Mouse (Mus musculus): ENCODE measurements around the gene Ttc7b. TPM values are rescaled to one million over a fixed set of nuclear protein-coding genes. Genes with fewer than 3 reads are reported as not detected.

Gene Ttc7b
- total and polyA plus RNA-seq, 3 experiments = 11.7 to 23.7 TPM; not detected in 1

GRCm38 (mm10) chr12:100447161-100447560, 73.5 kb downstream of the Ttc7b start:
- no peak for TF ChIP-seq ETS1 (IDR thresholded peaks at IDR 0.05; ENCODE audit: low read depth, low read length)
- TF ChIP-seq NELFE (IDR thresholded peaks at IDR 0.05; ENCODE audit: low read depth, low read length) = no peak

GRCm38 (mm10) chr12:100445686-100446085, 74.9 kb downstream of the Ttc7b start:
- H3K4me3 ChIP-seq (ENCODE audit: control insufficient read depth in 1 of 2, insufficient read depth in 1 of 2, low read depth in 2 of 2, low read length in 2 of 2) = no peak overlapping the region
- no peaks in the 10 kb centered on the region for H3K79me2 ChIP-seq (ENCODE audit: control insufficient read depth, insufficient read depth, low read length, poor library complexity)
- H3K27ac ChIP-seq (ENCODE audit: control insufficient read depth, low read depth, low read length) = no peak overlapping the region
- no peak overlapping the region for H3K9ac ChIP-seq (ENCODE audit: control insufficient read depth, low read depth, low read length, poor library complexity, severe bottlenecking)
- no peak for TF ChIP-seq JUND (IDR thresholded peaks at IDR 0.05; ENCODE audit: low read depth, low read length)
- H3K27me3 ChIP-seq (ENCODE audit: control insufficient read depth in 1 of 2, insufficient read depth in 2 of 2, low read length in 2 of 2) = no peaks in the 10 kb centered on the region
- H3K36me3 ChIP-seq (ENCODE audit: control insufficient read depth in 1 of 2, insufficient read depth in 2 of 2, low read length in 2 of 2) = no peaks in the 10 kb centered on the region; a peak in 1 of 4 replicates
- DNase-seq (ENCODE audit: low read depth, low spot score) = no peak
- no peaks in the 10 kb centered on the region for H3K9me3 ChIP-seq (replicated peaks; ENCODE audit: insufficient read depth, low read length)
- H3K4me1 ChIP-seq (ENCODE audit: control insufficient read depth in 1 of 2, insufficient read depth in 2 of 2, low read length in 2 of 2) = no peaks in the 10 kb centered on the region

More at GRCm38 (mm10) chr12:100447161-100447560, 73.5 kb downstream of the Ttc7b start:
- Histone ChIP-seq H3K9ac (ENCODE audit: control insufficient read depth, low read depth, low read length, poor library complexity, severe bottlenecking) (no peak overlapping the region), H3K9me3 (replicated peaks; ENCODE audit: insufficient read depth, low read length) (no peaks in the 10 kb centered on the region), H3K79me2 (ENCODE audit: control insufficient read depth, insufficient read depth, low read length, poor library complexity) (no peaks in the 10 kb centered on the region), H3K4me3 (ENCODE audit: control insufficient read depth in 1 of 2, insufficient read depth in 1 of 2, low read depth in 2 of 2, low read length in 2 of 2) (no peak overlapping the region), H3K27ac (ENCODE audit: control insufficient read depth, low read depth, low read length) (no peak overlapping the region), H3K36me3 (ENCODE audit: control insufficient read depth in 1 of 2, insufficient read depth in 2 of 2, low read length in 2 of 2) (no peaks in the 10 kb centered on the region; a peak in 1 of 4 replicates), H3K27me3 (ENCODE audit: control insufficient read depth in 1 of 2, insufficient read depth in 2 of 2, low read length in 2 of 2) (no peaks in the 10 kb centered on the region), H3K4me1 (ENCODE audit: control insufficient read depth in 1 of 2, insufficient read depth in 2 of 2, low read length in 2 of 2) (no peaks in the 10 kb centered on the region)
- DNase-seq (ENCODE audit: low read depth, low spot score) = no peak

GRCm38 (mm10) chr12:100445271-100445670, 75.4 kb downstream of the Ttc7b start:
- H3K4me3 ChIP-seq (ENCODE audit: control insufficient read depth in 1 of 2, insufficient read depth in 1 of 2, low read depth in 2 of 2, low read length in 2 of 2) = no peak overlapping the region
- no peak overlapping the region for H3K27ac ChIP-seq (ENCODE audit: control insufficient read depth, low read depth, low read length)
- TF ChIP-seq HCFC1 (IDR thresholded peaks at IDR 0.05; ENCODE audit: low read depth, low read length) (no peak), E2F4 (IDR thresholded peaks at IDR 0.05; ENCODE audit: borderline replicate concordance, low read depth, low read length) (no peak), SIN3A (IDR thresholded peaks at IDR 0.05; ENCODE audit: low read length) (no peak), ZNF384 (IDR thresholded peaks at IDR 0.05; ENCODE audit: low read depth, low read length) (no peak), SMC3 (IDR thresholded peaks at IDR 0.05; ENCODE audit: low read depth, low read length) (no peak), GABPA (IDR thresholded peaks at IDR 0.05; ENCODE audit: low read depth, low read length) (no peak), CTCF (IDR thresholded peaks at IDR 0.05 in 2 of 3, conservative IDR thresholded peaks at IDR 0.05 in 1 of 3; ENCODE audit: control insufficient read depth in 1 of 3, insufficient read depth in 1 of 3, low read depth in 2 of 3, low read length in 3 of 3, poor library complexity in 1 of 3, severe bottlenecking in 1 of 3) (no peak), UBTF (IDR thresholded peaks at IDR 0.05; ENCODE audit: borderline replicate concordance, insufficient read depth, low read depth, low read length) (no peak), RCOR1 (IDR thresholded peaks at IDR 0.05; ENCODE audit: low read depth, low read length) (no peak), CHD1 (IDR thresholded peaks at IDR 0.05; ENCODE audit: low read depth, low read length) (no peak), NELFE (IDR thresholded peaks at IDR 0.05; ENCODE audit: low read depth, low read length) (no peak)
- no peak for DNase-seq (ENCODE audit: low read depth, low spot score)
- no peaks in the 10 kb centered on the region for H3K79me2 ChIP-seq (ENCODE audit: control insufficient read depth, insufficient read depth, low read length, poor library complexity)
- H3K9ac ChIP-seq (ENCODE audit: control insufficient read depth, low read depth, low read length, poor library complexity, severe bottlenecking) = no peak overlapping the region
- H3K9me3 ChIP-seq (replicated peaks; ENCODE audit: insufficient read depth, low read length) = no peaks in the 10 kb centered on the region
- H3K4me1 ChIP-seq (ENCODE audit: control insufficient read depth in 1 of 2, insufficient read depth in 2 of 2, low read length in 2 of 2) = no peaks in the 10 kb centered on the region
- H3K36me3 ChIP-seq (ENCODE audit: control insufficient read depth in 1 of 2, insufficient read depth in 2 of 2, low read length in 2 of 2) = no peaks in the 10 kb centered on the region; a peak in 1 of 4 replicates
- H3K27me3 ChIP-seq (ENCODE audit: control insufficient read depth in 1 of 2, insufficient read depth in 2 of 2, low read length in 2 of 2) = no peaks in the 10 kb centered on the region
